Mouse (Mus musculus): ENCODE data around the gene Pnpla7.
A peak's percentile ranks its signal among the peaks of the same experiment; 100 is the strongest.

Pnpla7 gene

DNA sequence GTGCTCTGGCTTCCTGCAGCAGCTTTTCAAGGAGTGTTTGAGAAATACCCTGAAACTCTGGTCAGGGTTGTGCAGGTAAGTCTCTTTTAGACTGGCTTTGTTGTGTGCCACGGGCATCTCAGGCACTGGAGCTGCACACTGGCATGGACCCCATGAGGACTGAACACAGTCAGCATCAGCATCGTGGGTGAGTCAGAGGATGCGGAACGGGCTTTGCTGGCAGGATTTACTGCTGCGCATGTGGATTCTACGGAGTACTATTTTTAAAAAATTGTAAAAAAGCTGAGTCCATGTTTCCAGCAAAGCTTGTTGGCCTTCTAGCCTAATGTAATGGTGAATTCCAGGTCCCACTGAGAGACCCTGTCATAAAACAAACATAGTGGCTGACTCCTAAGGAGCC, 19.5 kb downstream of the Pnpla7 start:
- no peak for DNase-seq (ENCODE audit: low spot score)

DNA sequence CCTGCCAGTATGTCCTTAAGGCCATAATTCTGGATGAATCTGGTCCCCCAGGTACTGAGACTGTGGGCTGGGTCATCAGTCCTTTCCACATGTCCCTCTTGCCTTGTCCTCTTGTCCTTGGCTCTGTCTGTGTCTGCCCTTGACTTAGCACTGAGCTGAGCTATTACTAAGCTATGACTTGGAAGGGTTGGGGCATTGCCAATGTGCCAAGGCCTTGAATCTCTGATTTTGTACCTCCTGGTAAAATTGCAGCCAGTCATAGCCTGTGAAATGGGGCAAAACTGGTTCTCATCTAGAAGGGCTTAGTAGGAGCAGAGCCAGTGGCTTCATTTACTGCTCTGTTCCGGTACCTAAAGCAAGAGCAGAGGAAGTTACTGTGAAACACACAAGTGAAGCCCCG, 20.6 kb downstream of the Pnpla7 start:
- DNase-seq (ENCODE audit: low spot score): no peak

DNA sequence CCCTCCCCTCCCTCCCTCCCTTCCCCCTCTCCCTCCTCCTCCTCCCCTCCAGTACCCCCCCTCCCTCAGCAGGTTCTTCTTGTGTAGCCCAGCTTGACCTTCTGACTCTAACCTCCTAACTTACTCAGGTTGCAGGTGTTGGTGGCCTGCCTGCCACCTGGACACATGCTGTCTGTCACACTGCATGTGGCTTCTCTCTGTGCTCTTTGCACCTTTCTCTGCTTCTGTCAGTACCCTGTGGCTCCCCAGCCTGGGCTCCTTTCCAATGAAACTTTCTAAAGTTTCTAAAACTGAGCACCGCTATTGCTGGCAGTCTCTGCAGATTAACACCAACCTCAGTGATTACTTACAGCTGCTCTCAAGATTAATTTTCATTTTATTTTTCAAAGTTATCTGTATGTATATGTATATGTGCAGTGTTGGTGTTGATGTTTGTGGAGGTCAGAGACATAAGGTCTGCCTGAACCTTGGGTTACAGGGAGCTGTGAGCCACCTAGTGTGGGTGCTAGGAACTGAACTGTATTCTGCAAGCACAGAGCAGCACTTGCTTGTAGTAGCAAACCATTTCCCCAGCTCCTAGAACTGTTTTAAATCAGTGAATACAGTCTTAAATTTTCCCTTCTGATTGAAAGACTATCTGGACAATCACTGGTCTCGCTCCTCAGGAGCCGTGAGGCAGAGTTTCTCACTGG, 24.9 kb downstream of the Pnpla7 start:
- peak; percentile 64 for DNase-seq (ENCODE audit: low spot score)

DNA sequence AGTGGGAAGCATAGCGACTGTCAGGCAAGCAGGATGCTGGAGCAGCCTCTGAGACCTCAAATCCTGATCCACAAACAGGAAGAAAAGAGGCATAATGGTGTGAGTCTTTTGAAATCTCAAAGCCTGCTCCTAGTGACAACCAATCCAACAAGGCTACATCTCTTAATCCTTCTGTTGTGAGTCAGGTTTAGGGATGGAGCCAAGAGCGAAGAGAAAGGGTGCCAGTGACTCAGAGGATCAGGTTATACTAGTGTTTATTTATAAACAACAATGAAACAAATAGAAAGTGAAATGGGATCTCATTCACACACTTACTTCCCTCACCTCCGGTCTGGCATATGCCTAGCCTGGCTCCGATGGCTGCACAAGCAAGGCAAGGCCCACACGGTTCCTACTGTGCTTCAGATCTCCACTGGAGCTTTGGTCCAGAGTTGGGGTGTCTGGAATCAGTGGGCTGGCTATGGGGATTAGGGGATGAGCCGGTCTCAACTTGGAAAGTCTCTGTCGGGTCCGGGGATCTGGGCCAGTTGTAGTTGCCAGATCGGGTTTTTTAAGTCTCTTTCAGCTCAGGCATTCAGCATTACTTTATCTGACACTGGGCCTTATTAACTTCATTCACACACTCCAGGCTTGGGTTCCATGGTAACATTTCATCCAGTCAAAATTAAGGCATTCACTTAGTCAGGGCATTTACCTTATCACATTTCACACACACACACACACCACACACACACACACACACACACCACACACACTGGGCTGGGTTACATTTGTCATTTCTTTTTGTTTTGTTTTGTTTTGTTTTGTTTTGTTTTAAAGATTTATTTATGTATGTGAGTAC, 28.3 kb downstream of the Pnpla7 start:
- DNase-seq (ENCODE audit: low spot score): no peak

DNA sequence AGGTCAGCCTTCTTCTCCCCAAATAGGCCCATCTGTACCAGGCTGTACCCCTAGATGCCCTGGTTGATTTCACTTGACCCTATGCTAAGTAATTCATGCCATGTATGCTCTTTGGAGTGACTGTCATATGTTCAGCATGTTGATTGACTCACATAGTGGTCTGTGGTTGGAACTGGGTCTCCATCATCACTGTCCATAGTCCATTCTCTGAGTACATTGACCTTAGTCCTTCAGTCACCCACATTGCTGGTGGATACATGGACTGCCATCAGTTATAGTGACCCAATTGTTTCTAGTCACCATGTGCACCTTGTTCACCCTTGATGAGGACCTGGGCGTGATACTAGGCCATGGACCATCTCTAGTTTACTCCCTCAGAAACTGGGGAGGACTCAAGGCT, 30.9 kb downstream of the Pnpla7 start:
- no peak for DNase-seq (ENCODE audit: low spot score)

DNA sequence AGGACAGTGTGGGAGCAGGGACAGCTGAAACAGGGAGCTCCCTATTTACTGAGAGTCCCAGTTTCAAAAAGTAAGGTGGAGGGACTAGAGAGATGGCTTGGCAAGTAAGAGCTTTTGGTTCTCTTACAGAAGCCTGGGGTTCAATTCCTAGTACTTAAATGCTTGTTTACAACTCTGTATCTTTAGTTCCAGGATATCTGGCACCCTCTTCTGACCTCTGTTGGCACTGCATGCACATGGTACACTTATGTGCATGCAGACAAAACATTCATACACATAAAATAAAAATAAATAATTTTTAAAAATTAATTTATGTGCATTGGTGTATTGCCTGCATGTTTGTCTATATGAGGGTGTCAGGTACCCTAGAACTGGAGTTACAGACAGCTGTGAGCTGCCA, 32.4 kb downstream of the Pnpla7 start:
- DNase-seq (ENCODE audit: low spot score): no peak

DNA sequence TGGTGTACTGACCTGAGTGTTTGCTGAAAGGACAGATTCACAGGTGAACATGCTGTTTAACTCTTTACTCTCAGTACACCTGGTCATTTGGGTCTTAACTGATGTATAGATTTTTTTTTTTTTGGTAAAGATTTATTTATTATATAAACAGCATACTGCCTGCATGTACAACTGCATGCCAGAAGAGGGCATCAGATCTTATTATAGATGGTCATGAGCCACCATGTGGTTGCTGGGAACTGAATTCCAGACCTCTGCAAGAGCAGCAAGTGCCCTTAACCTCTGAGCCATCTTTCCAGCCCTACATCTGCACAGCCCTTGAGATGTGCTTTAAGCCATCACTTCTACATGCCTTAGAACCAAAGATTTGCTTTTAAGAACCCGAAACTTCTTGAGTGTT, 46.8 kb downstream of the Pnpla7 start:
- no peak for DNase-seq (ENCODE audit: low spot score)

DNA sequence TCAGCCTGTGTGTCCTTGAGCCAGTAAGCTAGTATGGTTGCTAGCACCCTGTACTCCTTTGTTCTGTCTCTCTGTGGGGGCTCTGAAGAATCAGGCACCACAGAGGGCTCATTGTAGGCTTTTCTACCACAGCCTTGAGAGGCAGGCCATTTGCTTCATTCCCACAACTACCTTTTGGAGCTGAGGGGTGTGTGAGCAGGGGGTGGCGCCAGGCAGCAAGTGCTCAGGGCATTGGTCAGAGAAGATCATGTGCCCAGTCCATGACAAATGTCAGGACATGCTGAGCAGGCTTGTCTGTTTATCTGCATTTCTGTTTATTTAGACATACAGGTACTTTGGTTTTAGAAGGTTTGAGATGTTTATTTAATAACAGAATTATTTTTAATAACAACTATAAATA, 49.3 kb downstream of the Pnpla7 start:
- no peak for DNase-seq (ENCODE audit: low spot score)

DNA sequence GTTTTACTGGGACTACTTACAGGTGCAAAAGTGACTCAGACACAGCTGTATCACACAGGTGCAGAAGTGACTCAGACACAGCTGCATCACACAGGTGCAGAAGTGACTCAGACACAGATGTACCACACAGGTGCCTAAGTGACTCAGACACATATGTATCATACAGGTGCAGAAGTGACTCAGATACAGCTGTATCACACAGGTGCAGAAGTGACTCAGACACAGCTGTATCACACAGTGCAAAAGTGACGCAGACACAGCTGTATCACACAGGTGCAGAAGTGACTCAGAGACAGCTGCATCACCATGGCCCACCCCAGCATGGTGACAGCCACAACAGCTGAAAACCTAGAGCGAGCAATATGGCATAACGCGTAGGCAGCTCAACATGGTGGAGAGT, 59.2 kb downstream of the Pnpla7 start:
- no peak for DNase-seq (ENCODE audit: low spot score)

DNA sequence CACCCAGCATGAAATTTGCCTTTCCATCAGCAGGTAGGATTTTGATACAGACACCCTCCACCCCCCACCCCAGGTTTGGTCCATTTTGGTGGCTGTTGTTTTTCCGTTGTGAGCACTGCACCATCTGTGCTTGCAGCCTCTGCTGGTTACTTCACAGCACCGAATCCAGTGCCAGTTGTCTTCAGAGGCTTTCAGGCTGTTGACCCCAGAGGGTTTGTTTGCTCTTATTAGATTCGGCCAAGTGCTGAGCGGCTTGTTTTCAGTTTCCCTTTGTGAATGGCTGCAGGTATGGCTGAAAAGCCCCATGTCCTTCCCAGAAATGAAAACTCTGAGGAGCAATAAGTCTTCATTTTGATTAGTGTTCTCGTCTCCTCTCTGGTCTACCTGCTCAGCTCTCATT, 64.3 kb downstream of the Pnpla7 start:
- no peak for DNase-seq (ENCODE audit: low spot score)

DNA sequence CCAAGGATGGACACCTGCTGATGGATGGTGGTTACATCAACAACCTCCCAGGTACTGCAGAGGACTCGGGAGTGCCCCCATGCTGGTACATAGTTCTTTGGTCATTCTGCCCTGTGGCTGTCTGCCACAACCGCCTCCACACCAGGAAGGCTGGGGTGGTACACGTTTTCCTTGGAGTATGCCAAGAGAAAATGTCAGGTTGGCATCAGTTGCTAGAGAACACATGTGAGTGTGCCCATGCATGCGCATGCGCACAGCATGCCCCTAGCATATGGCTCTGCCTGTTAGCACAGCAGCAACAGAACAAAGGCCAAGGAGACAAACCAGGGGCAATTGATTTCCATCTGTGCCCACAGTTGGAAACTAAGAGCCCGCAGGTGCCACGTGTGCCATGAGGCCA, 75.1 kb downstream of the Pnpla7 start:
- DNase-seq (ENCODE audit: low spot score): no peak

DNA sequence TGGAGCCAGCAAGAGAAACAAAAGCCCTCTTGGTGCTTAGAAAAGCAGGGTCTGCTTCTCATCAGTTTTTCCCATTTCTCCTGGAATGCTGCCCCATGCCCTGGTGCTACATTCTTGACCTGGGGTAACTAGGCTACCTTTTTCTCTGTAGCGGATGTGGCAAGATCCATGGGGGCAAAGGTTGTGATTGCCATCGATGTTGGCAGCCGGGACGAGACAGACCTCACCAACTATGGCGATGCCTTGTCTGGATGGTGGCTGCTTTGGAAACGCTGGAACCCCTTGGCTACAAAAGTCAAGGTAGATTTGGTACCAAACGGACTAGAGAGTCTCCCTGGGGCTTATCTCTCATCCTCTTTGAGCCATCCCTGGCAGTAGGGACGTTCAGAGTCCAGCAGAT, 75.6 kb downstream of the Pnpla7 start:
- DNase-seq (ENCODE audit: low spot score): no peak

DNA sequence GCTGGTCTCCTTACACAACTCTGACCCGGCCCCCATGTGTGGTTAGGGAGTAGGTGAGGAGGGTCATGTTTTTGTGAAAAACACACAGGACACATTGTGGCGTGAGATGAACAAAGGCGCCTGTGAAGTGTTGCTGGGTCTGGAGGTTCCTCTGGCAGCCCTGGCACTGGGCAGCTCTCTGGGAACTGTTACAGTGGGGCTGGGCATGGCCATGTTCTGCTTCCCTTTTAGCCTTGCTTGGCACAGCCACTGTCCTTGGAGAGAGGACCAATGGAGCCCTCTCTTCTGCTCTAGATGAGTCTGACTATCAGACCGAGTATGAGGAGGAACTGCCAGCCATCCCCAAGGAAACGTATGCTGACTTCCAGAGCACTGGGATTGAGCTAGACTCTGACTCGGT, 77.3 kb downstream of the Pnpla7 start:
- DNase-seq (ENCODE audit: low spot score): no peak

DNA sequence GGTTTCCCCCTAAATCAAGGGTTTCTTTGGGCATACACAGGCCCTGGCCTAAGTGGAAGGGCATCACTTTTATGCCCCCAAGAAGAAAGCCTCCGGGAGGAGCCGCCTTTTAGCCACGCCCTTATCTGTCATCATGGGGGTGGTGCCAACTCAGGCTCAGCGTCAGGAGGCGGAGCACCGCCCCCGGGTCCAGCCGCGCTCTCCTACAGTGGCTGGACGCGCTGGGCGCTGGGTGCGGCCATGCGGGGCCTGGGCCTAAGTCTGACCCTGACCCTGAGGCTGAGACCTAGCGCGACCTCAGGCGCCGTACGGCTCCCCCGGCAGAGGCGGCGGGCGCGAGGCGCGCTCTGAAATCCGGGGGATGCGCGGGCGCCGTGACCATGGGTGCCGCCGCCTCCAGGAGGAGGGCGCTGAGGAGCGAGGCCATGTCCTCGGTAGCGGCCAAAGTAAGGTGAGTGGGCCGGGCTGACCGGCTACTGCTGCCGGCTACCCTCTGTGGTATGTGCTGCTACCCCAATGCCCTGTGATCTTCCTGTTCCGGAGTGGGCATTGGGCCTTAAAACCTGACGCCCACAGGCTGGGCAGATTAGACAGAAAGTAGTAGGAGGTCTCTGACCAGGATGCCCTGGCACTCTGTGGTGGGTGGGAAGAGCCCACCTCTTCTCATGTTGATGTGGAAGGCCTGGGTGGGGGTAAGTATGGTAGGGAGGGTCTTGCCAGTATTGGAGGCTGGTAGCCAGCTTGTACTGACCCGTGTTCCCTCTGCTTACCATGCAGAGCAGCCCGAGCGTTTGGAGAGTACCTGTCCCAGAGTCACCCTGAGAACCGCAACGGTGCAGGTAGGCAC, 78.6 kb downstream of the Pnpla7 start, which contains the start of gene Nsmf:
TSS of gene Nsmf (plus strand) at position 135 of the 847 bp plus-strand sequence.
- DNase-seq (ENCODE audit: low spot score): peak; percentile 88

DNA sequence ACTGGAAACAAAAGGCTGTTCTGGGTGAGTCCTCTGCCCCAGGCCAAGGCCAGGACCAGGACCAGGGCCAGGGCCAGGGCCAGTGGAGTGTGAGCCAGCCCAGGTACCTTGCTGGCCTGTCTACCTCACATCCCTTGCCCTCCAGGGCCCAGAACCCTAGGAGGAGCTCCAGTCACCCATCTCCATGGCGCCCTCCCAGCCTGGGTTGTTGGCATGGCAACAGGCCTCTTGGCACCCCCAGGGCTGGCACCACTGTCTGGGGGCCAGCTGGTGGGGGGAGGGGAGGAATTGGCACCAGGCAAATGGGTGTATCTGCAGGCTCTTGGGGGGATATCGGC, 79.2 kb downstream of the Pnpla7 start:
- DNase-seq (ENCODE audit: low spot score): peak; percentile 10

DNA sequence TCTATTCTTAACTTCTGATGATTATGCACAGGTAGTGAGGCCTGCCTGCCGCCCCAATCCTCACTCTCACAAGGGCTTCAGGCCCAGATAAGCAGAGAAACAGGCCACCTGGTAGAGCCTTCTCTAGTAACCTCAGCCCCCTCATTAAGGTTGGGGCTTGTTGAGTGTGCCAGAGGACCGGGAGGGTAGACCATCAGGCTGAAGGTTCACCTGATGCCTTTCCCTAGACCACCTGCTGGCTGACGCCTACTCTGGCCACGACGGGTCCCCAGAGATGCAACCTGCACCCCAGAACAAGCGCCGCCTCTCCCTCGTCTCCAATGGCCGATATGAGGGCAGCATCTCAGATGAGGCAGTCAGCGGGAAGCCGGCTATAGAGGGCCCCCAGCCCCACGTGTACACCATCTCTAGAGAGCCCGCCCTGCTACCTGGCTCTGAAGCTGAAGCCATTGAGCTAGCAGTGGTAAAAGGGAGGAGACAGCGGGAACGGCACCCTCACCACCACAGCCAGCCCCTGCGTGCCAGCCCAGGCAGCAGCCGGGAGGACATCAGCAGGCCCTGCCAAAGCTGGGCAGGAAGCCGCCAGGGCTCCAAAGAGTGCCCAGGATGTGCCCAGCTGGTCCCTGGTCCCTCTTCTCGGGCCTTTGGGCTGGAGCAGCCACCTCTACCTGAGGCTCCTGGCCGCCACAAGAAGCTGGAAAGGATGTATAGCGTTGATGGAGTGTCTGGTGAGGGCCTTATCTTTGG, 79.7 kb downstream of the Pnpla7 start:
- DNase-seq (ENCODE audit: low spot score): no peak

DNA sequence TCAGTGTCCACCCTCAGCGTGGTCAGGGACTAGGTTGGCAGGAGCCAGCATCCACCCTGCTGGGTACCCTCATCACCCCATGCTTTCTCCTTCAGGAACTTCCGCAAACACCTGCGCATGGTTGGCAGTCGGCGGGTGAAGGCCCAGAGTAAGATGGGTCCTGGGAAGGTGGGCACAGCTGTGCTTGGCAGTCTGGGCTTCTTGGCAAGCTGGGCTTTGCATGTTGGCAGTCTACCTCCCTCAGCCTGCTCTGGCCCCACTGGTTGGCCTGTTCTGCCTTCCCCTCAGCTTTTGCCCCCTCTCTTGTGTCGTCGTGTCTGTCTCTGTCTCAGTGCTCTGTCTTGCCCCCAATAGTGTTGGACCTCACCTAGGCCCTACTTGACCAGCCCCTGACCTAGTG, 83.1 kb downstream of the Pnpla7 start:
- DNase-seq (ENCODE audit: low spot score): no peak

DNA sequence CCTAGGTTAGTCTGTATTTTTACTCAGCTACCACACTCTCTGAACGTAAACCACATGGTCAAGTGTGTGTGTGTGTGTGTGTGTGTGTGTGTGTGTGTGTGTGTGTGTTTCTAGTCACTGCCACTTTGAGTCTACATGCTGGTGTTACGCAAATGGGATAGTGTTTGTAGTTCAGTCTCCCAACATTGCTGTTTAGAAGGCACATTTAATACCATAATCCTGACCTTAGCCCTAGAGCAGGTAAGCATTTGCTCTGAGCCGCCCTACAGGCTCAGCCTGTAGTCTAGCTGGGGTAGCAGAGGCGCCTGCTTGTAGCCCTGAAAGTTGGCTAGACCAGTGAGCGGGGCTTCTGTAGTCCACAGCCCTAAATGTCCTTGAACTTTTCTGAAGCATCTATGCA, 87.7 kb downstream of the Pnpla7 start:
- no peak for DNase-seq (ENCODE audit: low spot score)

DNA sequence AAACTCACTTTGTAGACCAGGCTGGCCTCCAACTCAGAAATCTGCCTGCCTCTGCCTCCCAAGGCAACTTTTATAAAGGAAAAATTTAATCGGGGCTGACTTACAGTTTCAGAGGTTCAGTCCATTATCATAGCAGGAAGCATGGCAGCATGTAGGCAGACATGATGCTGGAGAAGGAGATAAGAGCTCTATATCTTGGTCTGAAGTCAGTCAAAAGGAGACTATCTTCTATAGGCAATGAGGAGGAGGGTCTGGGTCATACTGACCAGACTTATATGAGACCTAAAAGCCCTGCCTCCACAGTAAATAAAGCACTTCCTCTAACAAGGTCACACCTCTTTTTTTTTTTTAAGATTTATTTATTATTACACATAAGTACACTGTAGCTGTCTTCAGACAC, 88.5 kb downstream of the Pnpla7 start:
- no peak for DNase-seq (ENCODE audit: low spot score)

DNA sequence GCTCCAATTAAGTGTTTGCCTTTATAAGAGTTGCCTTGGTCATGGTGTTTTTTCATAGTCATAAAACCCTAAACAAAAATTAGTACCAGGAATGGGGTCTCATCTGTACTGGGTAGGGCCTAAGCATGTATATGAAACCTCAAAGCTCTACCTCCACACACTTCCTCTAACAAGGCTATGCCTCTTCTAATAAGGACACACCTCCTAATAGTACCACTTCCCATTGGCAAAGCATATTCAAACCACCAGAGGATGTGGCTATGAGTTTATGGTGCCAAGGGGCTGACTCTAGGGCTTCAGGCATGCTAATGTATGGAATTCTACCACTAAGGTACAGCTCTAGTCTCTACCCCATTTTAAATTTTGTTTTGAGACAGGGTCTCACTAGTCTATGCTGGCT, 89.7 kb downstream of the Pnpla7 start:
- no peak for DNase-seq (ENCODE audit: low spot score)

DNA sequence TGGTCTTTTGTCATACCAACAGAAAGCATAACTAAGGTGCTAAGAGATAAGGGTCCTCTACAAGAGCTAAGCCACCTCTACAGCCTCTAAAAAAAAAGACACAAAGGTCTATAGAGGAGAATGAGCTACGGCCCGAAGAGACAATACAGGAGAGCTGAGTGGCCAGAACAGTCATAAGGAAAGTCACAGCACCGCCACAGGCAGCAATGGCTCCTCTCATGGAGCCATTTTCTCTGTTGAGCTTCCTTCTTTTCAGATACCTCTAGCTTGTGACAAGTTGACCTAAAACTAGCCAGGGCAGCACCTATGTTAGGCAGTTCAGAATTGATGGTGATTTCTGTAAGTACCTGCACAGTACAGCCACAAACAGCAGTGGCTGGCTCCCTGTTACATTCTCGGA, 90.7 kb downstream of the Pnpla7 start:
- DNase-seq (ENCODE audit: low spot score): no peak

DNA sequence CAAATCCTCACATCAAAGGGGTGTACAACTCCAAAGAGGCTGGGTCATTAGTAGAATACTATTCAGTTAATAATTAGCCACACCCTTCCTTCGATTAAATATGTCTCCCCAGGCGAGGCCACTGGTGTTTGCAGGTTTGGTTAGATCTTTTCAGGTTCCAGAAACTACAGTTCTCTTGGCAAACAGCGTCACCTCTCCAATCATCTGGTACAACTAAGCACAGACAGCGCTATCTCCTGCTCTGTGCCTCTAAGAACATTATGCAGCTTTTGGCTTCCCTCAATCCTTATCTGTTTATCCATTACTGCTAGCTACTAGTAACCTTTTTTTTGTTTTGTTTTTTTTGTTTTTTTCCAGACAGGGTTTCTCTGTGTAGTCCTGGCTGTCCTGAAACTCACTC, 93.7 kb downstream of the Pnpla7 start:
- no peak for DNase-seq (ENCODE audit: low spot score)

Measured in retina, embryonic 14.5 days (tissue).